Mouse (Mus musculus) left cerebral cortex, postnatal 25 days (tissue): Measurements from ENCODE around the gene Ush2a. TPM values are rescaled to one million over a fixed set of nuclear protein-coding genes. Genes with fewer than 3 reads are reported as not detected.

Source experiments
- DNase-seq, 2 experiments: peaks; one replicate each; pipeline ENCODE4 v3.0.0; 2022; ENCODE audit warnings: low spot score in 2 of 2, mixed read lengths in 1 of 2
- intact Hi-C: fragments of 180-260 bp; cut with DNase I; formaldehyde crosslinking; loops from one replicate; pipeline ENCODE4 v1.15.1; 2025
- total RNA-seq, 2 experiments: library from RNA; stranded (reverse); gene quantifications; 2 replicates each; pipeline ENCODE4 v1.2.3; 2021

Ush2a gene
- total RNA-seq, 2 experiments from 2014 or later = 0.05 to 0.07 TPM

GRCm38 (mm10) chr1:188643156-188643555 lies 381.3 kb downstream of the Ush2a start:
- intact Hi-C loops = no loop called here

GRCm38 (mm10) chr1:188653001-188653400 lies 391.2 kb downstream of the Ush2a start:
- no peak for DNase-seq
- intact Hi-C loops = no loop called here

More at GRCm38 (mm10) chr1:188643156-188643555, 381.3 kb downstream of the Ush2a start:
- DNase-seq = no peak

GRCm38 (mm10) chr1:188656121-188656520 lies 394.3 kb downstream of the Ush2a start:
- intact Hi-C loops = no loop called here
- no peak for DNase-seq

GRCm38 (mm10) chr1:188659159-188659558 lies 397.3 kb downstream of the Ush2a start:
- intact Hi-C loops = no loop called here
- DNase-seq = no peak

GRCm38 (mm10) chr1:188660339-188660738 lies 398.5 kb downstream of the Ush2a start:
- intact Hi-C loops = no loop called here

GRCm38 (mm10) chr1:188660882-188661281 lies 399.1 kb downstream of the Ush2a start:
- intact Hi-C loops = no loop called here
- no peak for DNase-seq

More at GRCm38 (mm10) chr1:188660339-188660738, 398.5 kb downstream of the Ush2a start:
- no peak for DNase-seq

- peak; percentile 14 to 23 for DNase-seq
- intact Hi-C loops = no loop called here
Observed at GRCm38 (mm10) chr1:188667460-188667859, 405.6 kb downstream of the Ush2a start.

GRCm38 (mm10) chr1:188668513-188668912 lies 406.7 kb downstream of the Ush2a start:
- intact Hi-C loops = no loop called here
- no peak for DNase-seq

- no peak for DNase-seq
- intact Hi-C loops = no loop called here
Observed at GRCm38 (mm10) chr1:188672871-188673270, 411.0 kb downstream of the Ush2a start.

- DNase-seq = no peak
- intact Hi-C loops = no loop called here
Observed at GRCm38 (mm10) chr1:188674640-188675510, 413.1 kb downstream of the Ush2a start.

- DNase-seq = no peak
- intact Hi-C loops = no loop called here
Observed at GRCm38 (mm10) chr1:188675511-188675863, 413.7 kb downstream of the Ush2a start.

- no peak for DNase-seq
- intact Hi-C loops = no loop called here
Observed at GRCm38 (mm10) chr1:188678189-188678588, 416.4 kb downstream of the Ush2a start.

GRCm38 (mm10) chr1:188686362-188686761 lies 424.5 kb downstream of the Ush2a start:
- DNase-seq = no peak
- intact Hi-C loops = no loop called here

- intact Hi-C loops = no loop called here
- no peak for DNase-seq
Observed at GRCm38 (mm10) chr1:188696295-188696694, 434.5 kb downstream of the Ush2a start.

- no peak for DNase-seq
- intact Hi-C loops = no loop called here
Observed at GRCm38 (mm10) chr1:188708176-188708575, 446.4 kb downstream of the Ush2a start.

- intact Hi-C loops = no loop called here
- DNase-seq = no peak
Observed at GRCm38 (mm10) chr1:188708694-188709093, 446.9 kb downstream of the Ush2a start.

GRCm38 (mm10) chr1:188714131-188714530 lies 452.3 kb downstream of the Ush2a start:
- DNase-seq = peak in 1 of 2 experiments; percentile 25
- intact Hi-C loops = no loop called here

- no peak for DNase-seq
- intact Hi-C loops = no loop called here
Observed at GRCm38 (mm10) chr1:188714941-188715340, 453.1 kb downstream of the Ush2a start.

GRCm38 (mm10) chr1:188716886-188717285 lies 455.1 kb downstream of the Ush2a start:
- intact Hi-C loops = no loop called here

GRCm38 (mm10) chr1:188725122-188725995 lies 463.5 kb downstream of the Ush2a start:
- intact Hi-C loops = no loop called here
- DNase-seq = no peak

More at GRCm38 (mm10) chr1:188716886-188717285, 455.1 kb downstream of the Ush2a start:
- DNase-seq = no peak
